Mouse (Mus musculus) liver, embryonic 13.5 days (tissue): ENCODE results near the gene Mamld1. TPM values are rescaled to one million over a fixed set of nuclear protein-coding genes. Genes with fewer than 3 reads are reported as not detected.

Experiments used
- ATAC-seq: fragments of 200-750 bp; cut with Nextera tagmentation; 2 replicates; pipeline ENCODE4 v1.8.0; 2017; ENCODE audit warnings: low read depth, mild to moderate bottlenecking, moderate number of reproducible peaks, moderate library complexity
- DNase-seq: peaks from one replicate; pipeline ENCODE4 v3.0.0; 2022
- H3K27ac ChIP-seq: fragments of 300-500 bp; sonication (generic); 2 replicates; pipeline ENCODE4 v1.5.1; 2015; ENCODE audit warnings: moderate library complexity, mild to moderate bottlenecking, inconsistent platforms
- H3K27me3 ChIP-seq: fragments of 300-500 bp; sonication (generic); 2 replicates; pipeline ENCODE4 v1.6.1; 2015; ENCODE audit warnings: mild to moderate bottlenecking, inconsistent platforms
- H3K36me3 ChIP-seq: fragments of 300-500 bp; sonication (generic); 2 replicates; pipeline ENCODE4 v1.6.1; 2015; ENCODE audit warnings: mild to moderate bottlenecking, inconsistent platforms
- H3K4me1 ChIP-seq: fragments of 300-500 bp; sonication (generic); replicated peaks from 2 replicates; pipeline ENCODE4 v1.6.1; 2015; ENCODE audit warnings: inconsistent platforms
- H3K4me2 ChIP-seq: fragments of 300-500 bp; sonication (generic); 2 replicates; pipeline ENCODE4 v1.6.1; 2015; ENCODE audit warnings: inconsistent platforms, mild to moderate bottlenecking, moderate library complexity
- H3K4me3 ChIP-seq: fragments of 300-500 bp; sonication (generic); replicated peaks from 2 replicates; pipeline ENCODE4 v1.5.1; 2015; ENCODE audit warnings: mild to moderate bottlenecking, inconsistent platforms
- H3K9ac ChIP-seq: fragments of 300-500 bp; sonication (generic); 2 replicates; pipeline ENCODE4 v1.6.1; 2015; ENCODE audit warnings: mild to moderate bottlenecking, inconsistent platforms
- H3K9me3 ChIP-seq: fragments of 300-500 bp; sonication (generic); replicated peaks from 2 replicates; pipeline ENCODE4 v1.6.1; 2016; ENCODE audit warnings: inconsistent platforms
- WGBS: fragments of 180-500 bp; shearing (Covaris S2); methylation state at CpG from one replicate; pipeline ENCODE4 v1.1.7; 2015; ENCODE audit not compliant: insufficient replicate concordance; 5-methylcytosine and 5-hydroxymethylcytosine counted together
- polyA plus RNA-seq: library from polyadenylated mRNA; unstranded; fragments of >200 nt; fragmentation: Nextera tagmentation; extraction: Ambion mirVana; gene quantifications from 2 replicates; pipeline ENCODE4 v1.2.1, GENCODE M21; 2015

Gene Mamld1
- polyA plus RNA-seq, 1 experiment from 2014 or later: 0.08 TPM

DNA sequence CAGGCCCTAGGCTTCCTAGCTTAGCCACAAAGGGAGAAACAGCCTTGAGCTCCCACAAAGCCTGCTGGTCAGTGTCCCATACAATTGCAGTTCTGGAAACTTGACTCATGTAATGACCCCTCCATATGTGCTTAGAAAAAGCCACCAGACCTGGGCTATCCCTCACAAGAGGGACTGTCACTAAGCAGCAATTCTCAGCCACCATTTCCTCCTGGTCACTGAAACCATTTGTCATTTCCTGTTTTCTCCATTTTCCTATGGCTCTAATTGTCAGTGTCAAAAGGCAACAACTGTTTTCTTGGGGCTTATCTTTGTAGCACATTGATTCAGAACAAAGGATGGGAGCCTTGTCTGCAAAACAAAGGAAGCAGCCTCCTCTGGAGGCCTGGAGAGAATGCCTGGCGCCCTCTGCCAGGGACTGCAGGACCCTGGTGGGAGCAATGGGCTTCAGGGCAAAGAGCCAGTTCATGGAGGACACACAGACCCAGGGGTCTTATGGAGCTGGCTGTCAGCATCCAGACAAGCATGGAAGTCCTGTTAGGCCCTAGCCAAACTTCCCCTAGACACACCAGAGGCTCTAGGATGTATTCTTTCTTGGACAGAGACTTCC lies 99.5 kb downstream of the Mamld1 start:
- Histone ChIP-seq H3K27me3 (peaks cover 2% of the 10 kb centered on the region; the same call in 1 of the 2 replicates), H3K9me3 (no peaks in the 10 kb centered on the region), H3K4me2 (no peak overlapping the region), H3K36me3 (no peaks in the 10 kb centered on the region), H3K4me1 (no peaks in the 10 kb centered on the region), H3K4me3 (no peak overlapping the region), H3K9ac (no peak overlapping the region), H3K27ac (no peak overlapping the region)
- 25% methylated on average over 1 of the region's 1 CpGs for WGBS
- ATAC-seq (no peak), DNase-seq (no peak)

DNA sequence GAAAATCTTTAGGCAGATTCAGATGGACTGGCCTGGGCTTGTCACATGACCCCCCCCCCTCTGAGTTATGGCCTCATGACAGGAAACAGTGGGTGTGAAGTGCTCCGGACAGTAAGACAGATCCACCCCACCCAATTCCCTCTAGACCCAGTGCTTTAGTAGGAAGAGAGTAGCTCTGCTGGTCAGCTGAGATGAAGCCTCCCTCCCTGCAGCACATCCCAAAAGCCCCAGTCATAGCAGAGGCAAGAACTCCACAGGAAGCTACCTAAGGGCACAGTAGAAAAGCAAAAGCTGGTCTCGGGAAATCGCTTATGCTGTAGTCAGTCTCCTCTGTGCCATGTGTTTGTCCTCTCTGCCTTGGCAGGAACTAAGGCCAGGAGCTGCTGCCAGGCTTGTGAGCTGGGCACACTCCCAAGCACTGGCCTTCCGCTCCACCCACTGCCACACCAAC lies 100.5 kb downstream of the Mamld1 start:
- Histone ChIP-seq H3K9me3 (no peaks in the 10 kb centered on the region), H3K9ac (no peak overlapping the region), H3K4me1 (no peaks in the 10 kb centered on the region), H3K4me2 (no peak overlapping the region), H3K4me3 (no peak overlapping the region), H3K27ac (no peak overlapping the region), H3K27me3 (peaks cover 2% of the 10 kb centered on the region; the same call in 1 of the 2 replicates), H3K36me3 (no peaks in the 10 kb centered on the region)
- DNase-seq: no peak
- no peak for ATAC-seq
- 53% methylated on average over 4 of the region's 4 CpGs for WGBS

DNA sequence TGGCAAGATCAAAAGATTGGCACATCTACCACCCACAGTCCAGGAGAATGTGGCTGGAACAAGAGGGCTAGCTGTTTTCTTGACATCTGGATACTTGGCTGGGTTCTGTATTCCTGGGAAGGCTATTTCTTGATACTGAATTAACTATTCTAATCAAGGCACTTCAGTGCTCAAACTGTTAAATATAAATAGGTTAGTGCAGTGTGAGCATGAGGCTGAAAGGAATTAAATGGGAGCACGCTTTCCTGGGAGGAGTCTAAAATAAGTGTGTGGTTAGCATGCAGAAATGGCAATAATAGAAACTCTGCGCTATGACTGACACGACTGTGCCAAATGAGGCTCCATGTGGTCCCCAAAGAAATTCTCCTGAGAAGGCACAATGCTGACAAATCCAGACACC lies 131.5 kb downstream of the Mamld1 start:
- WGBS: 65% methylated on average over 3 of the region's 3 CpGs
- Histone ChIP-seq H3K36me3 (no peaks in the 10 kb centered on the region), H3K9ac (no peak overlapping the region), H3K4me2 (no peak overlapping the region), H3K27ac (no peak overlapping the region), H3K27me3 (0 out of 2 replicates have a peak, but pooled peaks cover 4% of the 10 kb centered on the region), H3K4me3 (no peak overlapping the region), H3K9me3 (no peaks in the 10 kb centered on the region), H3K4me1 (no peaks in the 10 kb centered on the region)
- no peak for ATAC-seq
- no peak for DNase-seq

DNA sequence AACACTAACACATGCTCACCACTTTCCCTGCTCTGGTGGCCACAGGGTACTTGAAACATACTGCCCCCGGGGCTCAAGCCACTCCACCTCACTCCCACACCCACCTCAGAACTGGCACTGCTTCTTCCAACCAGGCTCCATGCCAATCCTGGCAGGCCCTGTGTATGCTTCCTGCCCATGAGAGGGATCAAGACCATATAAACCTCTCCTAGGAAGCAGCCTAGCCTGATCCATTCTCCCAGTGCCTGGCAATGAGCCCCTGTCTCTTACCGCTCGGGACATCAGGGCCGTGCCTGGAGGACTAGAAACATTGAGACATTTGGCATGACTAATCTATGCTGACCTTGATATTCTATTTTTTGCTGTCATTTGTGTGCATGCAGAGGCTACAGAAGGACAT lies 133.6 kb downstream of the Mamld1 start:
- Histone ChIP-seq H3K27ac (no peak overlapping the region), H3K4me3 (no peak overlapping the region), H3K4me2 (no peak overlapping the region), H3K9ac (no peak overlapping the region), H3K4me1 (no peaks in the 10 kb centered on the region), H3K27me3 (0 out of 2 replicates have a peak, but pooled peaks cover 4% of the 10 kb centered on the region), H3K9me3 (no peaks in the 10 kb centered on the region), H3K36me3 (no peaks in the 10 kb centered on the region)
- ATAC-seq (no peak), DNase-seq (no peak)
- 90% methylated on average over 4 of the region's 4 CpGs for WGBS

DNA sequence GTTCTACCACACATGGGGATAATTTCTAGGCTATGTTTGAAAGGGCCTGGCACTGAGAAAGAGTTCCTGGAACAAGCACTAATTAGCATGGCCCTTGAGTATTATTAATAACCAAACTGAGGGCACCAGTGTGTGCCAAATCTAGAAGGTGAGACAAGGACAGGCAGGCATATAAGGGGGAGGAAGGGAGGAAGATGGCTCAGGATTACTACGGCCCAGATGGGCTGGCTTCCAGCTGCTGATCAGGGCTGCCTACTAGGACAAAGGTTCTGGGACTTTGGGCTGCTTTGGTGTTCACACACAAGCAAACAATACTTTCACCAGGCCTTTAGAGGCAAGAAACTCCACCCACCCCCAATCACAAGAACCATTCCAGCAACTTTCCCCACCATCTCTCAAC lies 136.3 kb downstream of the Mamld1 start:
- no peak for ATAC-seq
- H3K4me2 ChIP-seq: no peak overlapping the region
- H3K36me3 ChIP-seq: no peaks in the 10 kb centered on the region
- no peak overlapping the region for H3K27ac ChIP-seq
- H3K27me3 ChIP-seq: 0 out of 2 replicates have a peak, but pooled peaks cover 4% of the 10 kb centered on the region
- no peaks in the 10 kb centered on the region for H3K9me3 ChIP-seq
- no peak overlapping the region for H3K9ac ChIP-seq
- 44% methylated on average over 1 of the region's 1 CpGs for WGBS
- no peak for DNase-seq
- H3K4me1 ChIP-seq: no peaks in the 10 kb centered on the region
- no peak overlapping the region for H3K4me3 ChIP-seq

DNA sequence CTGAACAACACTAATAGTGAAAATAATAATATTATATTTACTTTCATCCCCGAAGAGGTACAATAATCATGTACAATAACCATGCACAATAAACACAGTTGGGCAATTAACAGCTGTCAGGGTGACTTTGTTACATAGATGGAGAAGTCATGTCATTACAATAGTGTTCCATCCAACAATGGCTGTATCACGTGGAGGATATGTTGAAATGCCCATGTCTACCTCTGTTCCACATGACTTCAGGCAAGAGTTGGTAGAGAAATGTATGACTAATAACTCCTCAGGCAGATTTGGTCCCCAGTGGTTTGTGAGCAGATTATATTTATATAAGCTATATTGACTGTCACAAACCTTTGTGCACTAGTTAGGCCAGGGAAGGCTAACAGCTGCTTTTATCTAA lies 154.7 kb downstream of the Mamld1 start:
- WGBS: 56% methylated on average over 2 of the region's 2 CpGs
- Histone ChIP-seq H3K9ac (no peak overlapping the region), H3K36me3 (no peaks in the 10 kb centered on the region), H3K27me3 (no peaks in the 10 kb centered on the region), H3K9me3 (no peaks in the 10 kb centered on the region), H3K27ac (no peak overlapping the region), H3K4me1 (no peaks in the 10 kb centered on the region), H3K4me3 (no peak overlapping the region), H3K4me2 (no peak overlapping the region)
- no peak for ATAC-seq
- DNase-seq: no peak

Other genes starting within 250 kb of the Mamld1 start
- gene Mtm1, start 160.5 kb downstream of the Mamld1 start, polyA plus RNA-seq: 3.0 and 4.4 TPM in 2 replicates